Mouse (Mus musculus) hindbrain, embryonic 10.5 days (tissue): Measurements from ENCODE around the gene Tdp1. TPM values are rescaled to one million over a fixed set of nuclear protein-coding genes. Genes with fewer than 3 reads are reported as not detected.
"Not testable (repeated sequence)": the region's sequence is repeated elsewhere in the genome, so short reads cannot be mapped to it uniquely, and the experiment has no call there.

Source experiments
- DNase-seq: peaks from one replicate; pipeline ENCODE4 v3.0.0-alpha.2; 2017; ENCODE audit warnings: low spot score
- H3K27ac ChIP-seq: fragments of 300-500 bp; sonication (generic); 2 replicates; pipeline ENCODE4 v1.5.1; 2016; ENCODE audit warnings: mild to moderate bottlenecking, moderate library complexity
- H3K27me3 ChIP-seq: fragments of 300-500 bp; sonication (generic); 2 replicates; pipeline ENCODE4 v1.6.1; 2016; ENCODE audit warnings: mild to moderate bottlenecking; ENCODE audit not compliant: poor library complexity, insufficient read depth, severe bottlenecking
- H3K36me3 ChIP-seq: fragments of 300-500 bp; sonication (generic); 2 replicates; pipeline ENCODE4 v1.6.1; 2016; ENCODE audit warnings: mild to moderate bottlenecking, moderate library complexity
- H3K4me1 ChIP-seq: fragments of 300-500 bp; sonication (generic); replicated peaks from 2 replicates; pipeline ENCODE4 v1.6.1; 2016; ENCODE audit warnings: mild to moderate bottlenecking
- H3K4me3 ChIP-seq: fragments of 300-500 bp; sonication (generic); 2 replicates; pipeline ENCODE4 v1.5.1; 2016; ENCODE audit warnings: mild to moderate bottlenecking, moderate library complexity
- H3K9me3 ChIP-seq: fragments of 300-500 bp; sonication (generic); 2 replicates; pipeline ENCODE4 v1.6.1; 2016; ENCODE audit warnings: mild to moderate bottlenecking, moderate library complexity
- WGBS: fragments of 180-500 bp; shearing (Covaris S2); methylation state at CpG from one replicate; pipeline ENCODE4 v1.1.7; 2016; 5-methylcytosine and 5-hydroxymethylcytosine counted together
- polyA plus RNA-seq: library from polyadenylated mRNA; unstranded; fragments of >200 nt; fragmentation: Nextera tagmentation; extraction: Ambion mirVana; gene quantifications from 2 replicates; pipeline ENCODE4 v1.2.1, GENCODE M21; 2016

Gene Tdp1
- polyA plus RNA-seq, 1 experiment from 2014 or later = 83.9 TPM

DNA sequence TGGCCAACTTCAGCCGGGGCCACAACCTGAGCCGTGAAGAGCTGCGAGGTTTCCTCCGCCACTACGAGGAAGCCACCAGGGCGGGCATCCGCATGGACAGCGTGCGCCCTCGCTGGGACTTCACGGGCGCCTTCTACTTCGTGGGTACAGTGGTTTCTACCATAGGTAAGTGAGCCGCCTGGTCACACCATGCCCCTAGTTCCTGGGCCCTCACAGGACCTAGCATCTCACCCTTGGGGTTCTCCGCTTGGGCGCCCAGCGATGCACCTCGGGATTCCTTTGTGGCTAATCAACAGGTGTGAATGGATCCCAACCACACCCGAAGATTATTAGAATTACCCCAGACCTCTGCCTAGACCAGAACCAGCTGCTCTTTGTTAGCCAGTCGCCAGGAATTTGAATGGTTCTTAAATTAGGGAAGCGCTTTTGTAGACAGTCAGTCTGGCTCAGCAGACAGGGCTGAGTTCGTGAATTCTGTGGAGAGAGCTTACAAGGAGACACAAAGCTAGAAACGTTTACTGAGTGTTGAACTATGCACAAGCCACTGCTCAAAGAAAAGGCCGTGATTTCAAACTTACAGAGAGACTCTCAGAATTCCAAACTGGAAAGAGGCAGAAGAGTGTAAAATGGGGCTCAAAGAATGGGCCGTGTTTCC lies 81.9 kb downstream of the Tdp1 start:
- no peaks in the 10 kb centered on the region for H3K36me3 ChIP-seq
- peak overlapping the region; percentile 5; the same call in 1 of the 2 replicates for H3K27ac ChIP-seq
- H3K4me1 ChIP-seq = peaks cover 31% of the 10 kb centered on the region
- H3K4me3 ChIP-seq = peak overlapping the region; percentile 57
- H3K9me3 ChIP-seq = no peaks in the 10 kb centered on the region
- H3K27me3 ChIP-seq = peaks cover 74% of the 10 kb centered on the region
- WGBS = 3% methylated on average over 25 of the region's 25 CpGs
- peak; percentile 44 for DNase-seq

DNA sequence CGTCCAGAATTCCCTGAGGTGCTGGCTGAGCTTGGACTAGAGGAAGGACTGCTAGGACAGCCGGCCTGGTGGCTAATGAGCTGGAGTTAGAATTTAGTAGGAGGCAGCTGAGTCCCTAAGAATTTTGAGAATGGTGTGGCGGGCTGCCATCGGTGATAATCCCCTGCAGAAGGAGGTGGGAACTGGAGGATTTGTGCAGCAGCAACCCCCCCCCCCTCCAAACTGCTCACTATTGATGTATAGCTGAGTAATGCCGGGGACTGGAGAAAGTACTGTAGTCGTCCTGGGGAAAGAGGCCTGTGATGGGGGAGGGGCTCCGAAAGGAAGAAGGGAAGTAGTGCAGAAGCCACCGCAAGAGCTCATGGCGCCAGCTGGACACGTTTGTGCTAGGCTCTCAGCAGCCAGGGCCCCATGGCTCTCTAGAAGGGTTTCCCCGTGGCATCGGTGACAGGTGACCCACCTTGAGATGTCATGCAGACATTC lies 82.6 kb downstream of the Tdp1 start:
- Histone ChIP-seq H3K36me3 (no peaks in the 10 kb centered on the region), H3K27ac (no peak overlapping the region), H3K9me3 (no peaks in the 10 kb centered on the region), H3K4me1 (peaks cover 31% of the 10 kb centered on the region), H3K4me3 (peak overlapping the region; percentile 6; the same call in 1 of the 2 replicates), H3K27me3 (peaks cover 74% of the 10 kb centered on the region)
- WGBS = 15% methylated on average over 12 of the region's 12 CpGs
- peak; percentile 23 for DNase-seq

DNA sequence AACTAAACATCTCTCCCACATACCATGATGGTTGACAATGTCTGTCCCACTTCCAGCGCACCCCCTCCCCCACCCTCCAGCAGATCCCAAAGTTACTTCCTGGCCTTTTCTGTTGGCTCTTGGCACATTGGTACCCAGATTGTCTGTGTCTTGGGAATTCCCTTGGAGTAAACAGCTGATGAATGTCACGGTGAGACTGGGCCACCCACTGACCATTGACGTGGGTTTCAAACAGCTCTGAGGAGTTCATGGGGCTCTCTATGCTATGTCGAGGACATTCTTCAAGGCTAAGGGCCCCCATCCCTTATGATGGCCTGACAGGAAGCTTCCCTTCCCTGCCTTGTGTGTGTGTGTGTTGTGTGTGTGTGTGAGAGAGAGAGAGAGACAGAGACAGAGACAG lies 85.6 kb downstream of the Tdp1 start:
- 0 out of 2 replicates have a peak, but pooled peaks cover 4% of the 10 kb centered on the region for H3K9me3 ChIP-seq
- H3K4me1 ChIP-seq = peaks cover 23% of the 10 kb centered on the region
- no peak overlapping the region for H3K4me3 ChIP-seq
- 77% methylated on average over 4 of the region's 4 CpGs for WGBS
- no peak for DNase-seq
- H3K27ac ChIP-seq = no peak overlapping the region
- H3K27me3 ChIP-seq = peaks cover 51% of the 10 kb centered on the region
- H3K36me3 ChIP-seq = no peaks in the 10 kb centered on the region

DNA sequence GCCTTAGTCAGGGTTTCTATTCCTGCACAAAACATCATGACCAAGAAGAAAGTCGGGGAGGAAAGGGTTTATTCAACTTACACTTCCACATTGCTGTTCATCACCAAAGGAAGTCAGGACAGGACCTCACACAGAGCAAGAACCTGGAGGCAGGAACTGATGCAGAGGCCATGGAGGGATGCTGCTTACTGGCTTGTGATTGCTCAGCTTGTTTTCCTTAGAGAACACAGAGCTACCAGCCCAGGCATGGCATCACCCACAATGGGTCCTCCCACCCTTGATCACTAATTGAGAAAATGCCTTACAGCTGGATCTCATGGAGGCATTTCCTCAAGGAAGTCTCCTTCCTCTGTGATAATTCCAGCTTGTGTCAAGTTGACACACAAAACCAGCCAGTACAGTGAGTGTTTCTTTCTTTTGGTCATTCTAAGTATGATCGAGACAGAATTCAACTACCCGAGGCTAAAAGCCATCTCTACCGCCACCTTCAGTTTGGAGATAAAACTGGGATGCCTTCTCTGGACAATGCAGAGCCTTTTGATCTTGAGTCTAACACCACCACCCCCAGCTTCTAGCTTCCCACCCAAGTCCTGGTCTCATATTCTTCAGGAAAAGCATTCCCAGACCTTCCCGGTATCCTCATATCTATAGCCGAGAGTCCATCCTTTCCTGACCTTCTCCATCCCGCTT lies 87.0 kb downstream of the Tdp1 start:
- not testable (repeated sequence) for H3K9me3 ChIP-seq, DNase-seq, H3K4me1 ChIP-seq, H3K4me3 ChIP-seq, H3K36me3 ChIP-seq, H3K27ac ChIP-seq
- WGBS = 75% methylated on average over 7 of the region's 7 CpGs
- peaks cover 37% of the 10 kb centered on the region for H3K27me3 ChIP-seq

DNA sequence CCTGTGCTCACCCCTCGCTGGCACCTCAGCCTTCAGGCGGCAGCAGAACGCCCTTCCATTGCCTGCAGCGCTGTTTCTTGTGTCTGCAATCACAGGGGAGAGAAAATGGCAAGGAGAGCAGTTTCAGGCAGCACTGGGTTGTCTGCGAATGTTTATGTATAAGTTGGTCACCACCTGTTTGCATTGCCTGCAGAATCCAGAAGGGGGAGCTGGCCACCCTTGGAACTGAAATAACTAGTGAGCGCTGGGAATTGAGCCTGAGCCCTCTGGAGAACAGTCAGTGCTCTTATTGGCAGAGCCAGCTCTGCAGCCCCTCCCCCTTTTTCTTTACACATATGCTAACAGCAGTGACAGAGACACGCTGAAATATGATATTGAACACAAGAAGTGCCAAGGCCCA lies 88.5 kb downstream of the Tdp1 start:
- no peaks in the 10 kb centered on the region for H3K4me1 ChIP-seq
- no peak overlapping the region for H3K4me3 ChIP-seq
- no peaks in the 10 kb centered on the region for H3K36me3 ChIP-seq
- no peak for DNase-seq
- peaks cover 4% of the 10 kb centered on the region; the same call in 1 of the 2 replicates for H3K9me3 ChIP-seq
- WGBS = 57% methylated on average over 7 of the region's 7 CpGs
- no peak overlapping the region for H3K27ac ChIP-seq
- H3K27me3 ChIP-seq = peaks cover 22% of the 10 kb centered on the region

DNA sequence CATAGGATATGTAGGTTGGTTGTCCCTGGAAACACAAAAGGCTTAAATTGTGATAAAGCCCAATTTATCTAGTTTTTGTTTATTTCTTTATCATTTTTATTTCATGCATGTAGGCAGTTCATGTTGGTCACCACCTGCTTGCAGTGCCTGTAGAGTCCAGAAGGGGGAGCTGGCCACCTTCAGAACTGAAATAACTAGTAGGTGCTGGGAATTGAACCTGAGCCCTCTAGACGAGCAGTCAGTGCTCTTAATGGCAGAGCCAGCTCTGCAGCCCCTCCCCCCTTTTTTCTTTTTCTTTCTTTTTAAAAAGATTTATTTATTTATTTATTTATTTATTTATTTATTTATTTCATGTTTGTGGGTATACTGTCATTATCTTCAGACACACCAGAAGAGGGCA lies 89.3 kb downstream of the Tdp1 start:
- peaks cover 14% of the 10 kb centered on the region for H3K27me3 ChIP-seq
- H3K4me3 ChIP-seq = no peak overlapping the region
- H3K9me3 ChIP-seq = peaks cover 4% of the 10 kb centered on the region; the same call in 1 of the 2 replicates
- no peaks in the 10 kb centered on the region for H3K36me3 ChIP-seq
- 85% methylated on average over 1 of the region's 1 CpGs for WGBS
- H3K4me1 ChIP-seq = no peaks in the 10 kb centered on the region
- DNase-seq = no peak
- H3K27ac ChIP-seq = no peak overlapping the region

DNA sequence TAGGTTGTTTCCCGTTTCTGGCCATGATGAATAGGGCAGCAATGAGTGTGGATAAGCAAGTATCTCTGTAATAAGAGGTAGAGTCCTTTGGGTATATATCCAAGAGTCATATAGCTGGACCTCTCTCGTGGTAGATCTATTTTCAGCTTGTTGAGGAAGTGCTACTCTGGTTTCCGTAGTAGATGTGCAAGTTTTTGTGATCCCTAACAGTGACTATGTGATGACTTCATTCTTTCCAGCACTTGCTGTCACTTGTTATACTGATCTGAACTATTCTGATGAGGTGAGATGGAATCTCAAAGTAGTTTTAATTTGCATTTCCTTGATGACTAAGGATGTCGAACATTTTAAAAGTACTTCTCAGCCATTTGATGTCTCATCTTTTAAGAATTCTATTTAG lies 95.2 kb downstream of the Tdp1 start:
- no peak overlapping the region for H3K4me3 ChIP-seq
- H3K4me1 ChIP-seq = no peaks in the 10 kb centered on the region
- H3K36me3 ChIP-seq = no peaks in the 10 kb centered on the region
- H3K27ac ChIP-seq = no peak overlapping the region
- no peaks in the 10 kb centered on the region for H3K27me3 ChIP-seq
- 86% methylated on average over 4 of the region's 4 CpGs for WGBS
- no peak for DNase-seq
- H3K9me3 ChIP-seq = no peaks in the 10 kb centered on the region; the same call in 1 of the 2 replicates

DNA sequence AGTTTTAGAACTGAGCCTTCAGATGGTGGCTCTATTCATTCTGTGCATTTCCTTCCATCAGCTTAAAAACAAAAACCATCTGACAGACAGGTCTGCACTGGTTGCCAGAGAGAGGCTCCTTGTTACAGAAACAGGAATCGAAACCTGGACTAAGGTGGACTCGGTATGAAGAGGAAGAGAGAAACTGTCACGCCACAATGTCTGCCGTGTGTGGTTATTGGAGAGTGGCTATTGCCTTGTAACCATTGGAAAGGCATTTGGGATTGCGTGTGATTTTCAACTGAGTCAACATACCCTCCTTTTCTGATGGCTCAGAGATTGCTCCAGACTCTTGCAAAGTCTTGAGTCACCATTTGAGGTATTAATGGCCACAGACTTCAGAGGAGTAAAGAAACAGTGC lies 102.5 kb downstream of the Tdp1 start:
- DNase-seq = no peak
- Histone ChIP-seq H3K4me1 (no peaks in the 10 kb centered on the region), H3K9me3 (peaks cover 4% of the 10 kb centered on the region; the same call in 1 of the 2 replicates), H3K36me3 (no peaks in the 10 kb centered on the region), H3K4me3 (no peak overlapping the region), H3K27me3 (no peaks in the 10 kb centered on the region), H3K27ac (no peak overlapping the region)
- 93% methylated on average over 5 of the region's 5 CpGs for WGBS

DNA sequence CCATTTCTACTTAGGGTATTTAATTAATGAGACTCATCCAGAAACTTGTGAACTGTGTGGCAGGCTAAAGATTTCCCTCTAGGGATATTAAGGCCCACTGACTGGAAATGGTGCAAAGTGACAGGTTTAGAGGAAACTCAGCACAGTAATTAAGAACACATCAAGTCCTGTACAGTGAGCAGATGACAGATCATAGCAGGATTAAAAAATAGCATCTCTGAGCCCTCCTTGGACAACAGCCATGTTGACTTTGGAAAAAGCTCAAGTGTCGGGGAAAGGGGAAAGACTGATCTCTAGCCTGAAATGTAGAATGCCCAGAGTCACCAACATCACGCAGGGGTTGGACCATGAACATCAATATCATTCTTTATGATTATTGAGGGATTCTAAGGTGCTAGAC lies 103.8 kb downstream of the Tdp1 start:
- Histone ChIP-seq H3K27me3 (no peaks in the 10 kb centered on the region), H3K27ac (no peak overlapping the region), H3K9me3 (peaks cover 4% of the 10 kb centered on the region; the same call in 1 of the 2 replicates), H3K4me3 (no peak overlapping the region), H3K36me3 (no peaks in the 10 kb centered on the region), H3K4me1 (peaks cover under 1% of the 10 kb centered on the region; the same call in 1 of the 2 replicates)
- WGBS = 87% methylated on average over 2 of the region's 2 CpGs
- DNase-seq = no peak

DNA sequence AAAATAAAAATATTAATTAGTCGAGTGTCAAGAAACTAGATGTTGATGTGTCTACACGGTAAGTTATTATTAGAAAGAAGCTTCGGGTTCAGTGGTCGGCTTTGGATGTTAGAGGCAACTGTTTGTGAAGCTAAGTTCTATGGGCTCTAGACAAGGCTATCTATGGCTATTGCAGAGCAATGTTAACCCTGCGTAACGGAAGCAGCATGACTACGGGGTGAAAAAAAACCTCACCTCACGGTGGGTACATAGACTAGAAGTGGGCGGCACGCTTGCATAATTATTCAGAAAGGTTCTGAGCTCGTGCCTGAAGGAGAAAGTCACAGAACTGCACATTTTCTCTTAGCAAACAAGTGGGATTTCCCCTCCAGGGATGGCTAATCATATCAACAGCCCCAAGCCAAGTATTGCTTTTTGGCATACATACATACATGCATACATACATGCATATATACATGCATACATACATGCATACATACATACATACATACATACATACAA lies 108.1 kb downstream of the Tdp1 start:
- Histone ChIP-seq H3K27me3 (no peaks in the 10 kb centered on the region), H3K4me3 (no peak overlapping the region), H3K36me3 (no peaks in the 10 kb centered on the region), H3K9me3 (peaks cover 4% of the 10 kb centered on the region; the same call in 1 of the 2 replicates), H3K4me1 (peaks cover 9% of the 10 kb centered on the region), H3K27ac (no peak overlapping the region)
- 92% methylated on average over 11 of the region's 11 CpGs for WGBS
- no peak for DNase-seq

DNA sequence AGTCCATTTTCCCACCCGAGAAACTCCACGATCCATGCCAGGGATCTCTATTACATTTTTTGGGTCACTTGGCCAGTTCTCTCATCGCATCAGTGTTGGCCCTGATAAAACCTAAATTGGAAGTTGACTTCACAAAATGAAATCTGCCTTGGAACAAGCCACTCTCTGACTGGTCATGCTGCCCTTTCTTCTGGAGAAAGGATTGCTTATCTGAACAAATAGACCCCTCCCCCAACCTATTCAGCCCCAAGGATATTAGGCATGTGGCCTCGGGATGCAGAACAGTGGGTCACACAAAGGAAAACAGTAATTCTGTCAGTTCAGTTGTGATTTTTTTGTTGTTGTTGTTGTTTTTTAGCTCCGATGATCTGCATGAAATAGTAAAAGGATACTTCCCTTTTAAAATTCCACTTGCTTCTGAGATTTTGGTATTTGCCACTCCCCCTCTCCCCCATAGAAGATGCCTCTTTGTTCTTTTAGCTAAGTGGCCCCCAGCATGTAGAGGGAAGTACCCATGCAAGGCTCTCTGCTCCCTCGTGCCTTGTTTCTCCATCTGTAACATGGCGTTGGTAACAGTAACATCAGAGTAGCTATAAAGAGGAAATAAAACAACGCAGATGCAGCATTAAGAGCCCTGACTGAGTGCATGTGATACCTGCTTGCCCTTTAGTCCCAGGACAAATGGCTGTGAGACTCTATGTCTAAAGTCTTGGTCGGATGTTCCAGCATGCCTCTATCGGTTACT lies 109.0 kb downstream of the Tdp1 start:
- no peak overlapping the region for H3K4me3 ChIP-seq
- no peaks in the 10 kb centered on the region for H3K36me3 ChIP-seq
- peaks cover 9% of the 10 kb centered on the region for H3K4me1 ChIP-seq
- H3K27ac ChIP-seq = peak overlapping the region; percentile 37; the same call in 1 of the 2 replicates
- H3K9me3 ChIP-seq = peaks cover 4% of the 10 kb centered on the region; the same call in 1 of the 2 replicates
- DNase-seq = no peak
- 83% methylated on average over 10 of the region's 10 CpGs for WGBS
- H3K27me3 ChIP-seq = no peaks in the 10 kb centered on the region

DNA sequence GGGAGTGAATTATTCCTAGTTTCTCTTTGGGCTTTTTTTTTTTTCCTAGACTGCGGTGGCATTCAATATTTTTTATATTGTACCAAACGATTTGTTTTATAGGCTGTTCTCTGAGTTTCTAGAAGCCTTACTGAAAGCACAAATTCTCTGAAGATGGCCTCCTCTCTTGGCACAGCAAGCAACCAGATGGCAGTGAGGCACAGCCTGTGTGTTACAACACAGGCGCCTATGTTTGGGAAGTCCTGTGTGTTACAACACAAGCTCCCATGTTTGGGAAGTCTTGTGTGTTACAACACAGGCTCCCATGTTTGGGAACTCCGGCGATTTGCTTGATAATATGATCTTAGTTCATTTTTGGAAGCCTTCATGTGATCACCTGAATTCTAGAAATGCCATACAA lies 111.6 kb downstream of the Tdp1 start:
- Histone ChIP-seq H3K9me3 (peaks cover 4% of the 10 kb centered on the region; the same call in 1 of the 2 replicates), H3K4me3 (no peak overlapping the region), H3K27me3 (no peaks in the 10 kb centered on the region), H3K27ac (no peak overlapping the region), H3K4me1 (peaks cover 9% of the 10 kb centered on the region), H3K36me3 (no peaks in the 10 kb centered on the region)
- no peak for DNase-seq
- WGBS = 92% methylated on average over 5 of the region's 5 CpGs
